Comparison of ENCODE assay signal across 29 mouse cellular contexts in the genomic region with DNA sequence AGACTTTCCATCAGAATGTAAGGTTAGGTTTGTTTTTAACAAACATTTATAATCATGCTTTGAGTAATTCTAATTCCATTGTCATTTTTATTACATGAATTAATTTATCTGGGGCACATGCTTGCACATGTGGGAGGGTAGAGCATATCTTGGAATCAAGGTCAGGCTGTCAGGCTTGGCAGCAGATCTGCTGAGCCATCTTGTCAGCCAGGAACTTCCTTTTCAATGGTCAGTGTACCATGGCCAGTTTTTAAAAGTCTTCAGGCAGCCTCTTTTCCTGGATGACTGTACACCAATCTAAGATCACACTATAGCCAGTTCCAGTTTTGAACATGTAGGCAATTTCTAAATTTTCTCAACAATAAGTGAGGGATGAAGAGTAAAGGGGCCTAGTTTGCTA. TPM values are rescaled to one million over a fixed set of nuclear protein-coding genes. Genes with fewer than 3 reads are reported as not detected.
DNase-seq lines count a peak whose midpoint lies in the region; ATAC-seq lines count a peak whose summit lies in the region.
"Had no signal": no experiment of that assay in that cellular context is flagged by ENCODE, and none has a peak within 500 bp of the region (broad histone marks: within the 10 kb centered on the region; RNA-seq: fewer than 3 reads in every experiment).

No protein-coding gene starts in this region.

- H3K4me3 ChIP-seq in kidney, embryonic 15.5 days (replicated peaks), result no peak overlapping the region
- H3K4me3 ChIP-seq: forebrain, embryonic 13.5 days; heart, adult 2 months; hindbrain, embryonic 12.5 days; limb, embryonic 15.5 days; lung, embryonic 15.5 days; midbrain, embryonic 10.5 days; myocyte; neural tube, embryonic 13.5 days had no signal

- no peak overlapping the region for H3K4me2 ChIP-seq in kidney, embryonic 15.5 days
- H3K4me2 ChIP-seq: forebrain, embryonic 13.5 days; hindbrain, embryonic 12.5 days; limb, embryonic 15.5 days; lung, embryonic 15.5 days; neural tube, embryonic 13.5 days had no signal

- peak overlapping the region; percentile 45; the same call in 1 of the 2 replicates for H3K27ac ChIP-seq in kidney, embryonic 15.5 days
- H3K27ac ChIP-seq: forebrain, embryonic 13.5 days; heart, adult 2 months; hindbrain, embryonic 12.5 days; limb, embryonic 15.5 days; liver, embryonic 14.5 days; lung, embryonic 15.5 days; midbrain, embryonic 10.5 days; neural tube, embryonic 13.5 days had no signal

- no peaks in the 10 kb centered on the region for H3K9me3 ChIP-seq in kidney, embryonic 15.5 days (replicated peaks)
- H3K9me3 ChIP-seq: forebrain, embryonic 13.5 days; G1E; hindbrain, embryonic 12.5 days; limb, embryonic 15.5 days; lung, embryonic 15.5 days; midbrain, embryonic 10.5 days; neural tube, embryonic 13.5 days had no signal

- DNase-seq in adrenal gland, adult 8-10 months, result peak; percentile 36
- no peak for DNase-seq in adrenal gland, postnatal 4 days (ENCODE audit: low spot score in 2 of 2)
- DNase-seq in adrenal gland, postnatal 36 days, result peak; percentile 57 to 59
- DNase-seq in kidney, postnatal 36 days, result peak; percentile 71 to 81
- no peak for DNase-seq in left cerebral cortex, postnatal 14 days (ENCODE audit: low spot score in 2 of 2)
- DNase-seq: cerebellum, adult 9-10 months; gastrocnemius, postnatal 25 days; heart, adult 2 months; layer of hippocampus, adult 9-11 months; lung, postnatal 36 days; retina, postnatal 1 day; right cerebral cortex, postnatal 25 days; thymus, postnatal 14 days had no signal

- H3K36me3 ChIP-seq in kidney, embryonic 15.5 days, result no peaks in the 10 kb centered on the region
- H3K36me3 ChIP-seq: G1E; hindbrain, embryonic 12.5 days; limb, embryonic 15.5 days; lung, embryonic 15.5 days; midbrain, embryonic 10.5 days; neural tube, embryonic 13.5 days had no signal

- no peaks in the 10 kb centered on the region for H3K27me3 ChIP-seq in kidney, embryonic 15.5 days
- H3K27me3 ChIP-seq: CH12.LX; forebrain, embryonic 13.5 days; hindbrain, embryonic 12.5 days; lung, embryonic 15.5 days; neural tube, embryonic 13.5 days; Patski had no signal

- intact Hi-C loops in left cerebral cortex, postnatal 14 days (cut with DNase I), result no loop called here

- ATAC-seq in kidney, embryonic 15.5 days (replicated peaks; ENCODE audit: low FRiP score), result no peak
- no peak for ATAC-seq in CD4-positive, CD25-positive, alpha-beta regulatory T cell, adult 4 months
- ATAC-seq: forebrain, embryonic 13.5 days; midbrain, embryonic 16.5 days; Patski had no signal

- no peak overlapping the region for H3K9ac ChIP-seq in kidney, embryonic 15.5 days
- H3K9ac ChIP-seq: forebrain, embryonic 13.5 days; hindbrain, embryonic 12.5 days; limb, embryonic 15.5 days; liver, embryonic 14.5 days; lung, embryonic 15.5 days; neural tube, embryonic 13.5 days had no signal

- H3K4me1 ChIP-seq in kidney, embryonic 15.5 days, result peaks cover 29% of the 10 kb centered on the region
- H3K4me1 ChIP-seq: forebrain, embryonic 13.5 days; hindbrain, embryonic 12.5 days; limb, embryonic 15.5 days; midbrain, embryonic 10.5 days; neural tube, embryonic 13.5 days had no signal

RNA-seq across cellular contexts. Expression of gene Cxcl16, which starts 12.9 kb away (rescaled TPM):
- total RNA-seq in adrenal gland, adult 8-10 months (2022), result 10 to 100 TPM in 3 of 4 experiments, 1 to 10 TPM in 1; 9.4 to 18.2 (median 16.1) TPM
- 1 to 10 TPM; 5.8 to 7.4 TPM for total RNA-seq in adrenal gland, postnatal 4 days (2021)
- 1 to 10 TPM; 7.4 to 8.5 TPM for total RNA-seq in adrenal gland, postnatal 36 days (2021)
- polyA plus RNA-seq in kidney, embryonic 15.5 days (2015; fragmentation: Nextera tagmentation; extraction: Ambion mirVana), result 6.0 and 6.9 TPM in 2 replicates
- 1 to 10 TPM in 1 of 2 experiments, under 1 TPM in 1; 0.66 to 1.3 TPM for total RNA-seq in left cerebral cortex, postnatal 14 days (2021)
- polyA plus RNA-seq in CD4-positive, CD25-positive, alpha-beta regulatory T cell, adult 4 months (2017; shearing (Covaris generic)), result under 1 TPM; 0.43 to 0.87 TPM
- total RNA-seq: G1E had no signal
- polyA plus RNA-seq: G1E had no signal

RNA-seq across cellular contexts. Expression of gene Zmynd15, which starts 13.5 kb away (rescaled TPM):
- total RNA-seq in adrenal gland, adult 8-10 months (2022), result 1 to 10 TPM; 1.7 to 4.3 (median 3.0) TPM
- total RNA-seq in adrenal gland, postnatal 4 days (2021), result 1 to 10 TPM; 2.2 to 2.3 TPM
- total RNA-seq in adrenal gland, postnatal 36 days (2021), result 1 to 10 TPM; 1.4 to 1.8 TPM
- polyA plus RNA-seq in kidney, embryonic 15.5 days (2015; fragmentation: Nextera tagmentation; extraction: Ambion mirVana), result 0.63 and 0.66 TPM in 2 replicates
- total RNA-seq in left cerebral cortex, postnatal 14 days (2021), result under 1 TPM; 0.46 to 0.55 TPM
- polyA plus RNA-seq in CD4-positive, CD25-positive, alpha-beta regulatory T cell, adult 4 months (2017; shearing (Covaris generic)), result not detected
- polyA plus RNA-seq: G1E, myocyte had no signal

RNA-seq across cellular contexts. Expression of gene Med11, which starts 21.0 kb away (rescaled TPM):
- total RNA-seq in adrenal gland, adult 8-10 months (2022), result 10 to 100 TPM; 23.4 to 24.4 (median 24.2) TPM
- 10 to 100 TPM; 17.3 to 18.6 TPM for total RNA-seq in adrenal gland, postnatal 4 days (2021)
- total RNA-seq in adrenal gland, postnatal 36 days (2021), result 10 to 100 TPM; 20.3 to 24.4 TPM
- polyA plus RNA-seq in kidney, embryonic 15.5 days (2015; fragmentation: Nextera tagmentation; extraction: Ambion mirVana), result 38.8 and 42.0 TPM in 2 replicates
- total RNA-seq in left cerebral cortex, postnatal 14 days (2021), result 10 to 100 TPM; 14.4 to 15.9 TPM
- polyA plus RNA-seq in CD4-positive, CD25-positive, alpha-beta regulatory T cell, adult 4 months (2017; shearing (Covaris generic)), result 10 to 100 TPM; 84.3 to 85.7 TPM

RNA-seq across cellular contexts. Expression of gene Tm4sf5, which starts 32.3 kb away (rescaled TPM):
- total RNA-seq in adrenal gland, adult 8-10 months (2022), result not detected
- total RNA-seq in adrenal gland, postnatal 4 days (2021), result 1 to 10 TPM; 1.3 TPM
- total RNA-seq in adrenal gland, postnatal 36 days (2021), result under 1 TPM in 1 of 2 experiments, not detected in 1; 0.46 TPM
- polyA plus RNA-seq in kidney, embryonic 15.5 days (2015; fragmentation: Nextera tagmentation; extraction: Ambion mirVana), result 0.82 and 0.88 TPM in 2 replicates
- under 1 TPM in 1 of 2 experiments, not detected in 1; 0.87 TPM for total RNA-seq in left cerebral cortex, postnatal 14 days (2021)
- polyA plus RNA-seq in CD4-positive, CD25-positive, alpha-beta regulatory T cell, adult 4 months (2017; shearing (Covaris generic)), result 1 to 10 TPM in 1 of 2 experiments, under 1 TPM in 1; 1.00 to 2.5 TPM
- total RNA-seq: G1E; gastrocnemius, postnatal 25 days; left cerebral cortex, postnatal 36 days had no signal
- polyA plus RNA-seq: embryonic facial prominence, embryonic 14.5 days; G1E; midbrain, embryonic 10.5 days; myocyte had no signal

RNA-seq across cellular contexts. Expression of gene Arrb2, which starts 40.3 kb away (rescaled TPM):
- 10 to 100 TPM; 22.0 to 51.3 (median 33.9) TPM for total RNA-seq in adrenal gland, adult 8-10 months (2022)
- total RNA-seq in adrenal gland, postnatal 4 days (2021), result 10 to 100 TPM; 30.4 to 32.3 TPM
- total RNA-seq in adrenal gland, postnatal 36 days (2021), result 10 to 100 TPM; 18.5 to 26.6 TPM
- 15.4 and 15.5 TPM in 2 replicates for polyA plus RNA-seq in kidney, embryonic 15.5 days (2015; fragmentation: Nextera tagmentation; extraction: Ambion mirVana)
- 10 to 100 TPM; 75.1 to 78.6 TPM for total RNA-seq in left cerebral cortex, postnatal 14 days (2021)
- polyA plus RNA-seq in CD4-positive, CD25-positive, alpha-beta regulatory T cell, adult 4 months (2017; shearing (Covaris generic)), result 10 to 100 TPM; 47.0 to 64.1 TPM

Comparison
In these comparisons a context has a peak if more than half of its experiments do, and no peak if none do; other contexts are left out.
1. DNase-seq: peak in adrenal gland, adult 8-10 months (single experiment), adrenal gland, postnatal 36 days (2 of 2) and kidney, postnatal 36 days (2 of 2); none in adrenal gland, postnatal 4 days (0 of 2) and left cerebral cortex, postnatal 14 days (0 of 2).